Mouse (Mus musculus): ENCODE measurements at regions not wholly inside any gene's neighbourhood (a gene's known extent, or its start where the extent isn't known, plus 50 kb on each side); places are given as distances from the start of the nearest gene placed in this dataset.
"Not testable (repeated sequence)": the region's sequence is repeated elsewhere in the genome, so short reads cannot be mapped to it uniquely, and the experiment has no call there.

GRCm38 (mm10) chr14:17057355-17057754, 238.4 kb upstream of the Rarb start:
- DNase-seq (ENCODE audit: low spot score) = no peak

- DNase-seq (ENCODE audit: low spot score) = no peak
Observed at GRCm38 (mm10) chr14:17055741-17056140, 236.8 kb upstream of the Rarb start.

DNA sequence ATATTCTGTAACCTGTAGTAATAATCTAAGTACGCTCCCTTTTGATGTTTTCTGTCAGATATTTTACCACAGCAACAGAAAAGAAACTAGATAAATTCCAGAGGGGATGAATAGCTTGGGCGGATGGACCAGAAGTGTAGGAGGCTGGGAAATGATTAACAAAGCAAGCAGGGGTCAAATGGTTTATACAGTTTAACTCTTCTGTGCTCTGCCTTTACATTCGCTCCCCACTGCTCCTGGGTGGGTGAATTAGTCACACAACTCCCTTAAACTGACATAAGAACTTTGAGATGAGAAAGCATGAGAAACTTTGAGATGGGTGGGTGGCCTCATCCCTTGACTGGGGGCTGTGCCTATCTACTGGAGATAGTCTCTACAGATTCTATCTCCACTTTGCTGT, 235.4 kb upstream of the Rarb start:
- no peak for DNase-seq (ENCODE audit: low spot score)

GRCm38 (mm10) chr14:17046808-17047207, 227.9 kb upstream of the Rarb start:
- DNase-seq (ENCODE audit: low spot score) = no peak

DNA sequence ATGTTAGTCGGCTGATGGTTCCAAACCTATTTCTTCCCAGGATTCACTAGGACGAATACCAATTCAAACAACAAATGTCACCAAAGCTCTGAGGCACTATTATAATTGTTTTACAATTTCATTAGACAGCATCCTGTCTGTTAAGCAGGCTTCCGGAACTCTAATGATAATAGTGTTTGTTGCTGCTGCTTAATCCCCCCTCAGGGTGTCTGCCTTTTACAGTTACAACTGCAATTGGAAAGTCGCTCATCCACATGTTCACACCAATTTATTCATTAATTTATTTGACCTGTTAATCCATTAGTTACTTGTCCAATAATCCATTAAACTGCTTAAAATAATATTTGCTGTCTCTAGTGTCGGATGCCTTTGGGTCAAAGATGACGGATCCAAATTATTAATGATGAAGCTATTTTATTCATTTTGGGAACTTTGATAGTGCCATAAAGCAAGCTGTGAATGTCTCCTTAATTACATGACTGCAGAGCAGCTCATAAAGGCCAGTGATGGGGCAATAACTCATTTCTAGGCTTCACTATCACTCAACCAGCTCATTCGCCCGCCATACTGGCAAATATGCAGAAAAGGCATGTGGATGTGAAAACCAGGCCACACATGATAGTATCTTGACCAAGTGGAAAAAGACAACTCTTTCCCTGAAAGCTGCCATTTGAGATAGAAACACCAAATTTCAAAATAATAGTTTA, 226.6 kb upstream of the Rarb start:
- DNase-seq (ENCODE audit: low spot score) = no peak

- no peak for DNase-seq (ENCODE audit: low spot score)
Observed at GRCm38 (mm10) chr14:17020603-17021356, 201.8 kb upstream of the Rarb start.

GRCm38 (mm10) chr14:17012931-17013330, 194.0 kb upstream of the Rarb start:
- DNase-seq (ENCODE audit: low spot score) = no peak

GRCm38 (mm10) chr14:17012200-17012599, 193.2 kb upstream of the Rarb start:
- no peak for DNase-seq (ENCODE audit: low spot score)

DNA sequence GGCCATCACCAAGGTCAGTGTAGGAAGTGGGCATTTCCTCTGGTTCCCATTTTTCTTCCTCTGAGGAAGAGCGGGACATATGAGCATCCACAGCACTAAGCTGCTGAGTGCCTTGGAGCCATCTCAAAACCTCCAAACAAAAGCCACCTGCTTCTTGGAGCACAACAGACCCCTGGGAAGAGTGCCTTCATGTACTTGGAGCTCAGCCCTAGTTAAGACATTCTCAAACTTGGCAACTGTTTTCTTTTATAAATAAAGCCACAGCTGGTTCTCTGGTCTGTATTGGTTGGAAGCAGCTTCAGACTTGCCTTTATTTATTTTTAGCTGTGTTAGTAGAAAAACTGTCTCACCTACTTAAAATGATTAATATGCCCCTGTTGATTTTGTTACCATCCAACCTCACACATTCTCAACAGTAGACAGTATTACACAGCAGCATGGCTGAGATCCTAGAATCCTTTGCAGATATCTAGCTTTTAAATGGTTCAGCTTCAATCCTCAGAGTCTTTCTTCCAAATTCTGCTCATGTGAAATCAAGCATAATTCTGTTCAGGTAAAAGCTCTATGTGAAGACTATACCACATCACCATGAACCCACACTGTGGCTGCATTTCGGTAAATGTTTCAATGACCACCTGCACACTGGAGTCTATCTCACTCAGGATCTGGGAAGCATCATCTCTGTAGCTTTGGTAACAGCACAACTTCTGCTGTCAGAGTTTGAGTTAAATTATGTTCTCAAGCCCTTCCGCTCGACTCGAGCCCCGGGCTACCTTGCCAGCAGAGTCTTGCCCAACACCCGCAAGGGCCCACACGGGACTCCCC, 186.4 kb upstream of the Rarb start:
- DNase-seq (ENCODE audit: low spot score) = no peak

DNA sequence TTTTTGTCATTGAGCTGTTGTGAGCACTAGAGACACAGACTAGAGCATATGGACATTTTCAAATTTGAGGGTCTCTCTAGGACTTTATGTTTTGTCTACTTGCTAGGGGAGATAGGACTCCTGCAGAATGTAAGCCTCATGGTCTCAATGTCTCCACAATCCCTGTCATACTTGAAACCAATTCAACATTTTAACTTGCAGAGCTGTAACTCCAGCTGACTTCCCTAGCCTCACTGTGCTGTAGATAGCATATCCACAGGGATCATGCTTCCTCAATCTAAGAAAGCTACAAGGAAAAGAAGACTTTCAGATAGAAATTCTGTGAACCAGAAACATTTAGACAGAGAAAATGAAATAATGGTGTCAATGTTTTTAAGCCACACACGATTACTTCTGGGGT, 185.8 kb upstream of the Rarb start:
- no peak for DNase-seq (ENCODE audit: low spot score)

DNA sequence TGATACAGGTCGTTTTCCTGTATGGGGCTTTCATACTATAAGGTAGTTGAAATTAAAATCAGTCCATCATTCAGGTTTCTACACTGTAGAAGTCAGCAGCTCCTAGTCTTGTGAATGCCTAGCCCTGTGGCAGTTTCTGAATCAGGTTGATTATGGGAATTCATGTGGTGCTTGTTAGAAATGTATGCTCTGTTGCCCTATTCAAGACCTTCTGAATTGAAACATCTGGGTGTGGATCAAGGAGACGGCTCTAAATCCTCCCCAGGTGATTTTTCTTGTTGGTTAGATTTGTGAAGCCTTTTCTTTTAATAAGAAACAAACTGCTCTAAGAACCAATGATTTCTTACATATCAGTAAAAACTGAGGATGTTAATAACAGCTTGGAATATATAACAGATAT, 177.8 kb upstream of the Rarb start:
- DNase-seq (ENCODE audit: low spot score) = no peak

DNA sequence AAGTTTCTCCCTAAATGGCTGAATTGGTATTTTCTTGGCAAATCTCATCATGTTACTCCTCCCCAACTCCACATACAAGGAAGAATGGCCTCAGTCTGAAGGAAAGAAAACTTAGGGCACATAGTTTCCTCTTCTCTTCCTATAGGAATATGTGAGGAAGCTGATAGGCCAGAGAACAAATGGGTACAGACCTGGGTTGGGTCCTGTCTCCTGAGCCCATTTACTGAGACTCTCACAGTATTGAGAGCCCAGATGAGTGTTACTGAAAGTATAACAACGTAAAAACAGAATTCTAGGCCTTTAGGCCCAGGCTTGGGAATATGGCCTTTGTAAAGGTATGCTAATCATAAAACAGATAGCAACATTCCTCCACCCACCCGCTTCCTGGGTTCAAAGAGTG, 152.0 kb upstream of the Rarb start:
- not testable (repeated sequence) for DNase-seq (ENCODE audit: low spot score)

GRCm38 (mm10) chr14:16964717-16965391, 145.9 kb upstream of the Rarb start:
- no peak for DNase-seq (ENCODE audit: low spot score)

DNA sequence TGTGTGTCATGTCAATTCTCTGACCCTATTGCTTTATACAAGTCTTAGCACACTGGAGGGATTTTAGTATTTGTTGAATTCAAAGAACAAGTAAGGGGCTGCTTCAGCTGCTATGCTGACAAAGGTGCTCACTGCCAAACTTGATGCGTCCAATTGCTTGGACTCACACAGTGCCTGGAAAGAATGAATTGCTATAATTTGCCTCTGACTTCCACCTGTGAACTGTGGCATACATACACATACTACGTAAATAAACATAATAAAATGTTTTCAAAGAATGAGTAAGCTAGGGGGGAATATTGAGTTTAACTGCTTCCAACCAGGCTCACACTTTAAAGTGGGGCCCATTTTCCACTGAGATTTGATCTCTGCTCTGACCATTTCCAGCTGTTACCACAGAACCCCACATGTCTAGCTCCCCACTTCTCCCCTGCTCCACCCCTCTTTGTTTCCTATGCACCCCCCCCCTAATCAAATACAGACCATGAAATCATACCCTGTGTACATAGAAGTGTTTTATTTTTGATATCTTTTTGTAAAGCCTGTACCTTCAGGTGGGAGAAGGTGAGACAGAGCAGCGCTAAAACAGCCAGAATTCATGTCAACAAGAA, 143.4 kb upstream of the Rarb start:
- no peak for DNase-seq (ENCODE audit: low spot score)

DNA sequence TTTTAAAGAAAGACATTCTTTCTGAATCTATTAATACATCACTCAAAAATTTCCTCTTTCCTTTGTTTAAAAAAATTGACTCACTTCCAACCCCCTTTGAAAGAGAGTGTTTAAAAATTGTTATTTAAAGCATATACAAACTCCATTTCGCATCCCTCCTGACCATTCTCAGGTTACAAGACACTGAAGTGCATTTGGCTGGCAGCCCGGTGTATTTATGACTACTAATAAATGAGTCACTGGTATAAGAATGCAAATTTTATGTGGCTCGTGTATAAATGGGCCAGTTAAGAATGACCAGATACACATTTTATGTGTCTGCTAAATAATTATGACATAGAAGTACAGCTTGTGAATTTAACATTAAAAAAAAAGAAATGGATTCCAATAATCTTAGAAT, 138.8 kb upstream of the Rarb start:
- no peak for DNase-seq (ENCODE audit: low spot score)

GRCm38 (mm10) chr14:16954511-16955443, 135.8 kb upstream of the Rarb start:
- no peak for DNase-seq (ENCODE audit: low spot score)

DNA sequence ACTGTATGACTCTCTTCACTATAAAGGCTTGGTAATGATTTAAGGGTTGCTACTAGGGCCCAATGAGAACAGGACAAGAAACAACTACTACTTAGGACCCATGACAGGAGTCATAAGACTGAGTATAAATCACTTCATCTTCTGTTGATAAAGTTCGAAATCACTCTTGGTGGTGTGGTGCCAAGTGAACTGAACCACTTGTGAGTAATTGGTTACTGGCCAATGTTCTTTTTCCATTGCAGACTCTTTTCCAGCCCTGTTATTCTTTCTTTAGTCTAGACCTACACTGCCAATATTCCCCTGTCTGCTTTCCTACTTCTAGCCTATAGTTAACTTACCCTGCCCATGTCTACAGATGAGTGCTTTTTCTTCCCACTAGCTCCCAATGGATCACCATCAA, 129.8 kb upstream of the Rarb start:
- DNase-seq (ENCODE audit: low spot score) = no peak

- DNase-seq (ENCODE audit: low spot score) = no peak
Observed at GRCm38 (mm10) chr14:16944441-16944840, 125.5 kb upstream of the Rarb start.

GRCm38 (mm10) chr14:16943531-16943930, 124.6 kb upstream of the Rarb start:
- no peak for DNase-seq (ENCODE audit: low spot score)

GRCm38 (mm10) chr14:16927136-16927535, 108.2 kb upstream of the Rarb start:
- DNase-seq (ENCODE audit: low spot score) = no peak

Measured in ovary, adult 18-20 months (tissue).